Mouse (Mus musculus): ENCODE measurements around the gene Ucp1. TPM values are rescaled to one million over a fixed set of nuclear protein-coding genes. Genes with fewer than 3 reads are reported as not detected.

The Ucp1 gene
- polyA plus RNA-seq (2016; fragmentation: Nextera tagmentation; extraction: Ambion mirVana): not detected in 2 replicates

DNA sequence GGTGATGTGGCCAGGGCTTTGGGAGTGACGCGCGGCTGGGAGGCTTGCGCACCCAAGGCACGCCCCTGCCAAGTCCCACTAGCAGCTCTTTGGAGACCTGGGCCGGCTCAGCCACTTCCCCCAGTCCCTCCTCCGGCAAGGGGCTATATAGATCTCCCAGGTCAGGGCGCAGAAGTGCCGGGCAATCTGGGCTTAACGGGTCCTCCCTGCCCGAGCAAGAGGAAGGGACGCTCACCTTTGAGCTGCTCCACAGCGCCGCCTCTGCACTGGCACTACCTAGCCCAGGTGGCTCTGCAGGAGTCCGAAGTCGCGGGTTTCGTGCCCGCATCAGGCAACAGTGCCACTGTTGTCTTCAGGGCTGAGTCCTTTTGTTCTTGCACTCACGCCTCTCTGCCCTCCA is at the start of gene Ucp1:
TSS of gene Ucp1 (plus strand) at position 177 of the 400 bp plus-strand sequence.
- Histone ChIP-seq H3K4me2 (replicated peaks) (peak within 1 kb of the TSS; percentile 45), H3K4me3 (peak within 1 kb of the TSS; percentile 17), H3K27me3 (peaks cover 23% of the 10 kb centered on the region), H3K27ac (replicated peaks) (no peak within 1 kb of the TSS), H3K4me1 (peaks cover 5% of the 10 kb centered on the region), H3K9ac (replicated peaks) (no peak within 1 kb of the TSS), H3K36me3 (no peaks in the 10 kb centered on the region), H3K9me3 (no peaks in the 10 kb centered on the region)
- WGBS: 7% methylated on average over 20 of the region's 20 CpGs
- ATAC-seq (ENCODE audit: low FRiP score, low read depth): no peak

DNA sequence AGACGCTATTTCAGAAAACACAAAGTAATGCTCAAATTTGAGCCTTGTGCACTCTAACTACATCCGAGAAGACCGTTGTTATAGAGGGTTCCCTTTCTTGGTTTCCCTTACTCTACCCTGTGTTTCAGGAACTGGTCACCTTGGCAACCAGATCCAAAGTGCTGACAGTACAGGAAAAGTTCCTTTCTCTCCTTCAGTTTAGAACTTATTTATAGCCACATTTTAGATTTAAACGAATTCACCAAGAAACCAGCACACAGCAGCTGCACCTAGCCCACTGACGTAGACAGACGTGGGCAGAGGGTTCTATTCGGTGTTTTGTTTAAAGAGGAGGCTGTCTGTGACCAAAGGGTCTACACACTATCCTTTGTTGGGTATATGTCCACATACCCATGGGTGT is 46.0 kb upstream of the Ucp1 start:
- H3K4me3 ChIP-seq: no peak overlapping the region
- H3K27me3 ChIP-seq: no peaks in the 10 kb centered on the region
- WGBS: 95% methylated on average over 7 of the region's 7 CpGs
- H3K36me3 ChIP-seq: peaks cover 26% of the 10 kb centered on the region
- no peak overlapping the region for H3K4me2 ChIP-seq (replicated peaks)
- ATAC-seq (ENCODE audit: low FRiP score, low read depth): no peak
- H3K9ac ChIP-seq (replicated peaks): no peak overlapping the region
- H3K9me3 ChIP-seq: no peaks in the 10 kb centered on the region
- no peak overlapping the region for H3K27ac ChIP-seq (replicated peaks)
- no peaks in the 10 kb centered on the region for H3K4me1 ChIP-seq

DNA sequence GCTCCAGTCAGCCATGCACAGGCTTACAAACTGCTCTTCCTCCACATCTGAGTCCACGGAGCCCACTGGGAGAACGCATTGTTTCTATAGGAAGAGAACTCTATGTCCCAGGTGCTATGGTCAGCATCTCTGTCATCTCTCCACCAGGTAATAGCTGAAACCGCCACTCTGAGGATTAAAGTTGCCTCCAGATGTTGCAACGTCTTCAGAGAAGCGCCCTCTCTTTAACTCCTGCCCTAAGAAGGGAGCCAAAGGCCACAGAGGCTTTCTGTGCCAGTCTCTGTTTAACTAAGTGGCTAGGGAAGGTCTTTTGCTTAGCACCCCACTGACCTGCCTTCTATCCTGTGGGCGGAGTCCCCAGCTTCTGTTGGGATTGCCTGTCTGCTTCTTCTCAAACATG is 39.3 kb upstream of the Ucp1 start:
- ATAC-seq (ENCODE audit: low FRiP score, low read depth): no peak
- Histone ChIP-seq H3K4me1 (peaks cover 18% of the 10 kb centered on the region), H3K36me3 (peaks cover 43% of the 10 kb centered on the region), H3K27me3 (no peaks in the 10 kb centered on the region), H3K4me3 (no peak overlapping the region), H3K9ac (replicated peaks) (no peak overlapping the region), H3K27ac (replicated peaks) (peak overlapping the region; percentile 54; the same call in 1 of the 2 replicates), H3K4me2 (replicated peaks) (no peak overlapping the region), H3K9me3 (no peaks in the 10 kb centered on the region)
- 81% methylated on average over 6 of the region's 6 CpGs for WGBS

GRCm38 (mm10) chr8:83251362-83252246 is 38.5 kb upstream of the Ucp1 start:
- 45% methylated on average over 14 of the region's 14 CpGs for WGBS
- peaks cover 49% of the 10 kb centered on the region for H3K36me3 ChIP-seq

DNA sequence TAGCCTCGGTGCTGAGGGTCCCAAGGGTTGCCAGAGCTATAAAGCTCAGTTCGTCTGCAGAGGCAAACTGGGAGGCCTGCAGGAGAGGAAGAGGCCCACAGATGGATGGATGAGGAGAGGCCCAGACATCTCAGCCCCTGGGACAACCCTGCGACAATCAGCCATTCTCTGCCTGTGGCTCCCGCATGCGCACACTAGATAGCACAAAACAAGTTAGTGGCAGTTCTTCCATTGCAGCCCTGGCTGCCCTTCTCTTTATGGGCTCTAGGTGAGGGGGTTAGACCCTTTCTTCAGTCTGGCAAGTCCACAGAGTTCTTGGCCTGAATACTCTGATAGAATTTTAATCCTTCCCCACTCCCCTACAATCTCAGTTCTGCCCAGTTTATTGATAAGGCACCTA is 37.4 kb upstream of the Ucp1 start:
- H3K36me3 ChIP-seq: peaks cover 57% of the 10 kb centered on the region
- H3K9ac ChIP-seq (replicated peaks): no peak overlapping the region
- no peak overlapping the region for H3K4me2 ChIP-seq (replicated peaks)
- no peak for ATAC-seq (ENCODE audit: low FRiP score, low read depth)
- 0 out of 2 replicates have a peak overlapping the region, but pooled peaks have one; percentile 49 for H3K27ac ChIP-seq (replicated peaks)
- H3K27me3 ChIP-seq: no peaks in the 10 kb centered on the region
- H3K4me1 ChIP-seq: peaks cover 18% of the 10 kb centered on the region
- no peak overlapping the region for H3K4me3 ChIP-seq
- H3K9me3 ChIP-seq: no peaks in the 10 kb centered on the region
- 88% methylated on average over 5 of the region's 5 CpGs for WGBS

More at GRCm38 (mm10) chr8:83251362-83252246, 38.5 kb upstream of the Ucp1 start:
- H3K9me3 ChIP-seq: no peaks in the 10 kb centered on the region
- no peak overlapping the region for H3K4me2 ChIP-seq (replicated peaks)
- H3K27me3 ChIP-seq: no peaks in the 10 kb centered on the region
- no peak for ATAC-seq (ENCODE audit: low FRiP score, low read depth)
- H3K4me3 ChIP-seq: no peak overlapping the region
- peaks cover 18% of the 10 kb centered on the region for H3K4me1 ChIP-seq
- no peak overlapping the region for H3K9ac ChIP-seq (replicated peaks)
- peak overlapping the region; percentile 54 for H3K27ac ChIP-seq (replicated peaks)

GRCm38 (mm10) chr8:83257631-83258030 is 32.5 kb upstream of the Ucp1 start:
- H3K27me3 ChIP-seq: no peaks in the 10 kb centered on the region
- H3K9me3 ChIP-seq: no peaks in the 10 kb centered on the region
- no peak for ATAC-seq (ENCODE audit: low FRiP score, low read depth)
- H3K4me1 ChIP-seq: 0 out of 2 replicates have a peak, but pooled peaks cover 3% of the 10 kb centered on the region
- H3K4me3 ChIP-seq: no peak overlapping the region
- H3K36me3 ChIP-seq: peaks cover 68% of the 10 kb centered on the region
- 93% methylated on average over 5 of the region's 5 CpGs for WGBS
- H3K4me2 ChIP-seq (replicated peaks): no peak overlapping the region
- no peak overlapping the region for H3K27ac ChIP-seq (replicated peaks)
- H3K9ac ChIP-seq (replicated peaks): no peak overlapping the region

GRCm38 (mm10) chr8:83260418-83261215 is 29.5 kb upstream of the Ucp1 start:
- WGBS: 72% methylated on average over 16 of the region's 16 CpGs

GRCm38 (mm10) chr8:83271172-83271571 is 19.0 kb upstream of the Ucp1 start:
- Histone ChIP-seq H3K9ac (replicated peaks) (no peak overlapping the region), H3K4me2 (replicated peaks) (no peak overlapping the region), H3K4me3 (no peak overlapping the region), H3K4me1 (no peaks in the 10 kb centered on the region), H3K27ac (replicated peaks) (no peak overlapping the region), H3K36me3 (peaks cover 63% of the 10 kb centered on the region), H3K9me3 (no peaks in the 10 kb centered on the region), H3K27me3 (no peaks in the 10 kb centered on the region)
- WGBS: 97% methylated on average over 14 of the region's 14 CpGs
- ATAC-seq (ENCODE audit: low FRiP score, low read depth): no peak

More at GRCm38 (mm10) chr8:83260418-83261215, 29.5 kb upstream of the Ucp1 start:
- no peak overlapping the region for H3K27ac ChIP-seq (replicated peaks)
- H3K9me3 ChIP-seq: no peaks in the 10 kb centered on the region
- H3K9ac ChIP-seq (replicated peaks): no peak overlapping the region
- no peak overlapping the region for H3K4me2 ChIP-seq (replicated peaks)
- ATAC-seq (ENCODE audit: low FRiP score, low read depth): peak; percentile 63
- no peak overlapping the region for H3K4me3 ChIP-seq
- H3K27me3 ChIP-seq: no peaks in the 10 kb centered on the region
- peaks cover 61% of the 10 kb centered on the region for H3K36me3 ChIP-seq
- H3K4me1 ChIP-seq: no peaks in the 10 kb centered on the region

- no peak overlapping the region for H3K4me2 ChIP-seq (replicated peaks)
- H3K4me3 ChIP-seq: no peak overlapping the region
- no peaks in the 10 kb centered on the region for H3K9me3 ChIP-seq
- no peak overlapping the region for H3K9ac ChIP-seq (replicated peaks)
- ATAC-seq (ENCODE audit: low FRiP score, low read depth): no peak
- H3K27ac ChIP-seq (replicated peaks): no peak overlapping the region
- peaks cover 50% of the 10 kb centered on the region for H3K36me3 ChIP-seq
- H3K27me3 ChIP-seq: no peaks in the 10 kb centered on the region
- no peaks in the 10 kb centered on the region for H3K4me1 ChIP-seq
- WGBS: 89% methylated on average over 10 of the region's 10 CpGs
Measured at GRCm38 (mm10) chr8:83272464-83272863, 17.7 kb upstream of the Ucp1 start.

DNA sequence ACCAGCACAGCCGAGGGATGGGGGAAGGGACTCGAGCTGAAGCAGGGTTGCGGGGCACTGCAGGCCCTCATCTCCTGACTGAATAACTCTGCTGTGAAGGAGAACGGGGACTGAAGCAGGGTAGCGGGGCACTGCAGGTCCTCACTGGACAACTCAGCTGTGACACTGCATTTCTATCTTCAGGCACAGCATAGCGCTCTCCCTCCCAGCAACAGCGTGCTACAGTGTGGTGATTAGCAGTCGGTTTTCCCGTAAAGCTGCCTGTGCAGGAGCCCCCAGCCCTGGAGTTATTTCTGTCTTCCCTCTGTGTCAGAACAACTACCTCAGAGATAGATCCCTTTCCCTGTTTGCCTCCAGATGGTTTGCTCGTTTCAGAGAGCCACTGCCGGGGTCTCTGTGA is 15.7 kb upstream of the Ucp1 start:
- H3K4me3 ChIP-seq: no peak overlapping the region
- H3K27ac ChIP-seq (replicated peaks): no peak overlapping the region
- no peaks in the 10 kb centered on the region for H3K9me3 ChIP-seq
- no peaks in the 10 kb centered on the region for H3K27me3 ChIP-seq
- ATAC-seq (ENCODE audit: low FRiP score, low read depth): no peak
- no peak overlapping the region for H3K4me2 ChIP-seq (replicated peaks)
- no peaks in the 10 kb centered on the region for H3K4me1 ChIP-seq
- 74% methylated on average over 11 of the region's 11 CpGs for WGBS
- no peak overlapping the region for H3K9ac ChIP-seq (replicated peaks)
- H3K36me3 ChIP-seq: peaks cover 32% of the 10 kb centered on the region

DNA sequence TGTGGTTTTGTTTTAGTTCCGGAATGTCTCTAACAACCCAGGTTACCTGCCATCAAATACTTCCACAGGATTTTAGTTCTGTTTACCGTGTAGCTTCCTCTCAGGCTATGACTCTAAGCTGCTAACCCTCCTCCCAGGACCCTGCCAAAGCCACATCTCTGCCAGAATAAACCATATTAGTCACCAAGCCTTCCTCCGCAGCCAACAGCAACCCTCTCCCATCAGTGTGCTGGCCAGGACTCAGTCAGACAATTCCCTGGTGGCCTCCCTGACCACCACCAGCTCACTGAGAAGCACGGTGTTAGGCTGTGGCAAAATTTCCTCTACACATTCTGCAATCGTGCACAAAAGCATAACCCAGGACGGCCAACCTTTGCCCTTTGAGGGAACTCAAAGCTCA is 11.7 kb upstream of the Ucp1 start:
- WGBS: 90% methylated on average over 6 of the region's 6 CpGs
- no peak overlapping the region for H3K4me2 ChIP-seq (replicated peaks)

DNA sequence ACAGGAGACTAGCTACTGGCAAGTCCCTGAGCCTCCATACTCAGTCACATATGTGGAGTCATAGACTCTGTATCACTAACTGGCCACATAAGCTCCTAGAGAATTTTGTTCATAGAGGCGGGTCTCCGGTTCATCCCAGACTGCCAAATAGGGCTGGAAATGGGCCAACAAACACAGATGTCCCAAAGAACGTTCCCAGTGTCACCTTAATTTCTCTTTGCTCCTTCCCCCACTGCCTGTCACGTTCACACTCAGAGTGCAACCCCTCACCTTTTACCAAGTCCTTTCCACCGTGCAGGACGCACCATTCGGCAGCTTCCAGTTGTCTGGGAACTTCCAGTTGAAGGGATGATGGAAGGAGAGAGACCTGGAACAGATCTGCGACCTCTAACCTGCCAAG is 4.8 kb upstream of the Ucp1 start:
- no peak overlapping the region for H3K9ac ChIP-seq (replicated peaks)
- H3K9me3 ChIP-seq: no peaks in the 10 kb centered on the region
- no peak for ATAC-seq (ENCODE audit: low FRiP score, low read depth)
- peaks cover 18% of the 10 kb centered on the region for H3K27me3 ChIP-seq
- no peak overlapping the region for H3K4me2 ChIP-seq (replicated peaks)
- peaks cover 5% of the 10 kb centered on the region for H3K4me1 ChIP-seq
- no peak overlapping the region for H3K27ac ChIP-seq (replicated peaks)
- 89% methylated on average over 8 of the region's 8 CpGs for WGBS
- H3K36me3 ChIP-seq: no peaks in the 10 kb centered on the region
- H3K4me3 ChIP-seq: no peak overlapping the region

More for the DNA sequence above, 11.7 kb upstream of the Ucp1 start:
- H3K9me3 ChIP-seq: no peaks in the 10 kb centered on the region
- no peak overlapping the region for H3K27ac ChIP-seq (replicated peaks)
- no peaks in the 10 kb centered on the region for H3K27me3 ChIP-seq
- no peaks in the 10 kb centered on the region for H3K4me1 ChIP-seq
- no peak overlapping the region for H3K4me3 ChIP-seq
- peaks cover 8% of the 10 kb centered on the region for H3K36me3 ChIP-seq
- ATAC-seq (ENCODE audit: low FRiP score, low read depth): no peak
- no peak overlapping the region for H3K9ac ChIP-seq (replicated peaks)

Data from midbrain, embryonic 12.5 days (tissue).